Mouse (Mus musculus): ENCODE measurements around the gene Cacna1s. TPM values are rescaled to one million over a fixed set of nuclear protein-coding genes. Genes with fewer than 3 reads are reported as not detected.

The Cacna1s gene
- polyA plus RNA-seq, 1 experiment: 3.4 TPM

DNA sequence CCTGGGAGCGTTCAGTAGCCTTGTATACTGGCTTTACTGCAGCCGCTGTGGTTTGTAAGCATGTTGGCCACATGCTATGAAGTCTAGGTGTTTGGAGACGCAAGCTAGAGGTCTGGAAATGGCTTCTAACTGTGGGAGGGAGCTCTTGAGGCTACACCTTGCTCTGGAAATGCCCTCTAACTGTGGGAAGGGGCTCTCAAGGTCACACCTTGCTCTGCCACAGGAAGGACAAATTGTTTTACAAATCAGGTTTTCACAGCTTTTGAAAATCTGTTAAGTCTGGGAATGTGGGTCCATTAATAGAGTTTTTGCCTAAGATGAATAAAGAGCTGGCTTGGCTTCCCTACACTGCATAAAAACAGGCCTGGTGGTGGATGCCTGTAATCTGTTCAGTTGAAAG, 41.2 kb downstream of the Cacna1s start:
- Histone ChIP-seq H3K36me3 (ENCODE audit: control insufficient read depth, insufficient read depth, low read length) (no peaks in the 10 kb centered on the region), H3K27ac (ENCODE audit: insufficient read depth, low read depth, low read length) (no peak overlapping the region), H3K27me3 (ENCODE audit: control insufficient read depth, insufficient read depth, low read length) (no peaks in the 10 kb centered on the region), H3K4me3 (ENCODE audit: low read depth, low read length) (no peak overlapping the region), H3K4me1 (ENCODE audit: control insufficient read depth, insufficient read depth, insufficient read length, low read length) (no peaks in the 10 kb centered on the region)
- 72% methylated on average over 3 of the region's 3 CpGs for WGBS
- TF ChIP-seq POLR2A (IDR thresholded peaks at IDR 0.05; ENCODE audit: low read depth, low read length) (no peak), CTCF (IDR thresholded peaks at IDR 0.05; ENCODE audit: extremely low read depth, insufficient read length, insufficient replicate concordance, low read depth, low read length) (no peak)

DNA sequence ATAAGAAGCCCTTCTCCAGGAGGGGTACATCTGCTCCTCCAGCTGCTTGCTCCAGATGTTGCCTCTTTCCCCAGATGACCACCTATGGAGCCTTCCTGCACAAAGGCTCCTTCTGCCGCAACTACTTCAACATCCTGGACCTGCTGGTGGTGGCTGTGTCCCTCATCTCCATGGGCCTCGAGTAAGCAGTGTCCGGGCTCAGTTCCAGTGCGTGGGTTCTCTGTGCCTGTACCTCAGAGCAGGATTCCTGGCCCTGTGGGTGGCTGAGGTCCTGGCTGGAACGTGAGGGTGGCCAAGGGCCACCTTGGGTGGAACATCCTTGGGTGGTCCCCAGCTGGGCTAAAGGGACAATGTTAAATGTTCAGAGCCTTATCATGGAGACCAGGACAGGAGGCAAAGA, 42.3 kb downstream of the Cacna1s start:
- Histone ChIP-seq H3K4me3 (ENCODE audit: low read depth, low read length) (no peak overlapping the region), H3K4me1 (ENCODE audit: control insufficient read depth, insufficient read depth, insufficient read length, low read length) (no peaks in the 10 kb centered on the region), H3K27ac (ENCODE audit: insufficient read depth, low read depth, low read length) (no peak overlapping the region), H3K27me3 (ENCODE audit: control insufficient read depth, insufficient read depth, low read length) (no peaks in the 10 kb centered on the region), H3K36me3 (ENCODE audit: control insufficient read depth, insufficient read depth, low read length) (no peaks in the 10 kb centered on the region)
- TF ChIP-seq CTCF (IDR thresholded peaks at IDR 0.05; ENCODE audit: extremely low read depth, insufficient read length, insufficient replicate concordance, low read depth, low read length) (no peak), POLR2A (IDR thresholded peaks at IDR 0.05; ENCODE audit: low read depth, low read length) (no peak)
- 71% methylated on average over 5 of the region's 5 CpGs for WGBS

DNA sequence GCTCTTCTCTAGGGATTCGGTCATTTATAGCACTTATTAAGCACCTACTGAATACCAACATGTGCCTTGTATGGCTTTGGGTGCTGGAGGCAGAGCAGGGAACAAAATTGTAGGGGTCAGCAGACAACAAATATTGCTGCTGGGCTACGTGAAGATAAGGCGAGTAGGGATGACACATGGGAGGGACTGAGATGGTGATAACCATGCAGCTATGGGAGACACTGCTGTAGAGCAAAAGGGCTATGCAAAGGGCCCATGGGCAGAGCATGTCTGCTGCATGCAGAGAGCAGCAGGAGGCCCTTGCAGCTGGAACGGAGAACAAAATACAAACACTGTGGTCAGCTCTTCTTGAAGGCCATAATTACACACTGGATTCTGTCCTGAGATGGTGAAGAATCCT, 49.5 kb downstream of the Cacna1s start:
- Histone ChIP-seq H3K4me1 (ENCODE audit: control insufficient read depth, insufficient read depth, insufficient read length, low read length) (peaks cover 3% of the 10 kb centered on the region; the same call in 1 of the 2 replicates), H3K36me3 (ENCODE audit: control insufficient read depth, insufficient read depth, low read length) (no peaks in the 10 kb centered on the region), H3K4me3 (ENCODE audit: low read depth, low read length) (no peak overlapping the region), H3K27me3 (ENCODE audit: control insufficient read depth, insufficient read depth, low read length) (0 out of 2 replicates have a peak, but pooled peaks cover 3% of the 10 kb centered on the region), H3K27ac (ENCODE audit: insufficient read depth, low read depth, low read length) (no peak overlapping the region)
- TF ChIP-seq POLR2A (IDR thresholded peaks at IDR 0.05; ENCODE audit: low read depth, low read length) (no peak), CTCF (IDR thresholded peaks at IDR 0.05; ENCODE audit: extremely low read depth, insufficient read length, insufficient replicate concordance, low read depth, low read length) (no peak)
- WGBS: 49% methylated on average over 4 of the region's 4 CpGs

DNA sequence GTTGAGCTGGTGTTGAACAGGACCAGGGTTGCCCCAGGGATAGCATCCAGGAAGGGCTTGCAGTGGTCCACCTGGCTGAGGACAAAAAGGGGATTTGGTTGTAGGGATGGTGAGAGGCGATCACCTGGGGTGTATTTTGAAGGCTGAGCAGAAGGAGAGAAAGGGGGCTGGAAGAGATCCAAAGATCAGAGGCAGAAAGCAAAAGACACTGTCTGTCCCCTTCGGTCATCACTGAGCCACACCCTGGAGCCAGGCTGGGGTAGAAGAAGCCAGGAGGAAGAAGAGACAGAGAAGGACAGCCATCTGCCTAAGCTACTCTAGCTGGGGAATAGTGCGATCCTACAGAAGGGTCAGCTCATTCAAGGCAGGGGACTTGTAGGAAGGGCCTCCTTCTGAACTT, 50.0 kb downstream of the Cacna1s start:
- no peak overlapping the region for H3K4me3 ChIP-seq (ENCODE audit: low read depth, low read length)
- WGBS: 65% methylated on average over 3 of the region's 3 CpGs
- H3K27me3 ChIP-seq (ENCODE audit: control insufficient read depth, insufficient read depth, low read length): 0 out of 2 replicates have a peak, but pooled peaks cover 3% of the 10 kb centered on the region
- TF ChIP-seq CTCF (IDR thresholded peaks at IDR 0.05; ENCODE audit: extremely low read depth, insufficient read length, insufficient replicate concordance, low read depth, low read length): no peak
- no peak for TF ChIP-seq POLR2A (IDR thresholded peaks at IDR 0.05; ENCODE audit: low read depth, low read length)
- H3K36me3 ChIP-seq (ENCODE audit: control insufficient read depth, insufficient read depth, low read length): no peaks in the 10 kb centered on the region
- no peak overlapping the region for H3K27ac ChIP-seq (ENCODE audit: insufficient read depth, low read depth, low read length)
- H3K4me1 ChIP-seq (ENCODE audit: control insufficient read depth, insufficient read depth, insufficient read length, low read length): peaks cover 3% of the 10 kb centered on the region; the same call in 1 of the 2 replicates

DNA sequence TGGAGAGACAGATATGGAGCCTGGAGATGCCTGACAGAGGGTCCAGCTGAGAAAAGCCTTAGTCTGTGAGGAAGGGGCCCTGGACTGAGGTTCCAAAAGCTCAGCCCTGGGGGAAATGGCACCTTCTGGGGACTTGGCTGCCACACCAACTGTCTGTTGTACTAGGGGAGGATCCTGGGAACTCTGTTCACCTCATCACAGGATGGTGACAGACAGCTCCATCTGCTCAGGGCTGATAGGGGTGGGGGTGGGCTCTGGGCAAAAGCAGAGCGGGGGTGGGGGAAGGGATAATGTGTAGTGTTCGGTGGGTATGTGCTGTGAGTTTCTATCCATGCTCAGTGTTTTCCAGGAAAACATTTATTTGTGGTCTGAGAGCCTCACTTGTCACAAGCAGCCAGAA, 50.4 kb downstream of the Cacna1s start:
- Histone ChIP-seq H3K4me3 (ENCODE audit: low read depth, low read length) (no peak overlapping the region), H3K4me1 (ENCODE audit: control insufficient read depth, insufficient read depth, insufficient read length, low read length) (peaks cover 3% of the 10 kb centered on the region; the same call in 1 of the 2 replicates), H3K27ac (ENCODE audit: insufficient read depth, low read depth, low read length) (no peak overlapping the region), H3K36me3 (ENCODE audit: control insufficient read depth, insufficient read depth, low read length) (no peaks in the 10 kb centered on the region), H3K27me3 (ENCODE audit: control insufficient read depth, insufficient read depth, low read length) (0 out of 2 replicates have a peak, but pooled peaks cover 3% of the 10 kb centered on the region)
- TF ChIP-seq POLR2A (IDR thresholded peaks at IDR 0.05; ENCODE audit: low read depth, low read length): no peak
- TF ChIP-seq CTCF (IDR thresholded peaks at IDR 0.05; ENCODE audit: extremely low read depth, insufficient read length, insufficient replicate concordance, low read depth, low read length): no peak
- 78% methylated on average over 2 of the region's 2 CpGs for WGBS

DNA sequence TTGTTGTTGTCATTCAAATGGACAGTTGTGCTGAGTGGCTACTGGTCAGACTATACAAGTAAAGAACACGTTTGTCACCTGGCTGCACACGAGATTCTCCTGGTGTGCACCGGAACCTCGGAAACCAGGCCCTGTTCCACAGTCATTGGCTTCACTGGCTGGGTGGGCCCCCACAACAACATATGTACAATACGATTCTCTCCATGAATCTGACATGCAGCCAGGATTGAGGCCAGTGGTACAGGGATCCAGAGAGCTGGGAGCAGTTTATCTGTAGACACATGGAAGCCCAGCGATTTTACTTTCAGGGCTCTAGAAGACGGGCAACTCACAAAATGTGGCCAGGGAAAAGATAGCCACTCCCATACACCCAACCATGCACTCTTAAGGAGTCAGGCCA, 51.1 kb downstream of the Cacna1s start:
- 91% methylated on average over 7 of the region's 7 CpGs for WGBS
- Histone ChIP-seq H3K36me3 (ENCODE audit: control insufficient read depth, insufficient read depth, low read length) (no peaks in the 10 kb centered on the region), H3K27me3 (ENCODE audit: control insufficient read depth, insufficient read depth, low read length) (0 out of 2 replicates have a peak, but pooled peaks cover 3% of the 10 kb centered on the region), H3K4me1 (ENCODE audit: control insufficient read depth, insufficient read depth, insufficient read length, low read length) (peaks cover 3% of the 10 kb centered on the region; the same call in 1 of the 2 replicates), H3K4me3 (ENCODE audit: low read depth, low read length) (no peak overlapping the region), H3K27ac (ENCODE audit: insufficient read depth, low read depth, low read length) (no peak overlapping the region)
- TF ChIP-seq POLR2A (IDR thresholded peaks at IDR 0.05; ENCODE audit: low read depth, low read length) (no peak), CTCF (IDR thresholded peaks at IDR 0.05; ENCODE audit: extremely low read depth, insufficient read length, insufficient replicate concordance, low read depth, low read length) (no peak)

DNA sequence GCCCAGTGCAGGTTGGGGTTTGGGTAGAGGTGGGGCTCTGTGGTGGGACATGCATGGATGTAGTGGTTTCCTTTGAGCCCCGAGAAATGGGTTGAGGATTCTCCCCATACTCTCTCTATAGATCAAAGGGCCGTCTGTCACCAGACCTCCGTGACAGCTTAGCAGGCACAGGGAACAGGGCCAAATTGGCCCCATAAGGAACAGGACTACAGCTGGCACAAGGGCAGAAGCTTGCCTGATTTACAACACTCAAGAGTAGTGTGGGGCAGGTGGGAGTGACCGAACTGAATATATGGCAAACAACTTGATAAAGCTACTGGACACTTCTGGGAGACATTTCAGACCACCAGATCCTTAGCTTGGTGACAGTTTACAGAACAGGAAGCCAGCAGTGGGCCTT, 52.2 kb downstream of the Cacna1s start:
- H3K27ac ChIP-seq (ENCODE audit: insufficient read depth, low read depth, low read length): no peak overlapping the region
- 0 out of 2 replicates have a peak, but pooled peaks cover 3% of the 10 kb centered on the region for H3K27me3 ChIP-seq (ENCODE audit: control insufficient read depth, insufficient read depth, low read length)
- TF ChIP-seq POLR2A (IDR thresholded peaks at IDR 0.05; ENCODE audit: low read depth, low read length) (no peak), CTCF (IDR thresholded peaks at IDR 0.05; ENCODE audit: extremely low read depth, insufficient read length, insufficient replicate concordance, low read depth, low read length) (no peak)
- no peaks in the 10 kb centered on the region for H3K36me3 ChIP-seq (ENCODE audit: control insufficient read depth, insufficient read depth, low read length)
- H3K4me3 ChIP-seq (ENCODE audit: low read depth, low read length): no peak overlapping the region
- H3K4me1 ChIP-seq (ENCODE audit: control insufficient read depth, insufficient read depth, insufficient read length, low read length): peaks cover 3% of the 10 kb centered on the region; the same call in 1 of the 2 replicates
- 18% methylated on average over 4 of the region's 4 CpGs for WGBS

All from small intestine, adult 2 months (tissue).